Mouse (Mus musculus) large intestine, adult 2 months (tissue): Measurements from ENCODE around the gene Spns1. TPM values are rescaled to one million over a fixed set of nuclear protein-coding genes. Genes with fewer than 3 reads are reported as not detected.

Experiments used
- DNase-seq: peaks from one replicate; pipeline ENCODE4 v3.0.0-alpha.2; 2012; ENCODE audit warnings: low read depth, low spot score
- WGBS: fragments of 180-500 bp; shearing (Covaris S2); methylation state at CpG from one replicate; pipeline ENCODE4 v1.1.7; 2018; 5-methylcytosine and 5-hydroxymethylcytosine counted together
- polyA plus RNA-seq: library from polyadenylated mRNA; depleted of rRNA; stranded (reverse); fragments of >200 nt; gene quantifications from 2 replicates; pipeline ENCODE4 v1.2.3, GENCODE M21; 2012

Spns1 gene
- polyA plus RNA-seq, 1 experiment = 117 TPM

GRCm38 (mm10) chr7:126374526-126374925 is 2.7 kb downstream of the Spns1 start:
- 75% methylated on average over 6 of the region's 6 CpGs for WGBS
- no peak for DNase-seq

- 86% methylated on average over 9 of the region's 9 CpGs for WGBS
- DNase-seq = no peak
Observed at GRCm38 (mm10) chr7:126373007-126373406, 4.2 kb downstream of the Spns1 start.

- DNase-seq = no peak
Observed at GRCm38 (mm10) chr7:126369393-126369792, 7.9 kb downstream of the Spns1 start, which contains the start of gene Lat. Lat (minus strand) TSS chr7:126369570.

GRCm38 (mm10) chr7:126368367-126368766 is 8.9 kb downstream of the Spns1 start:
- DNase-seq = no peak
- 87% methylated on average over 8 of the region's 8 CpGs for WGBS

More at GRCm38 (mm10) chr7:126369393-126369792, 7.9 kb downstream of the Spns1 start, which contains the start of gene Lat:
- WGBS = 72% methylated on average over 13 of the region's 13 CpGs

GRCm38 (mm10) chr7:126367636-126368035 is 9.6 kb downstream of the Spns1 start:
- WGBS = 83% methylated on average over 10 of the region's 10 CpGs
- DNase-seq = no peak

- DNase-seq = no peak
- 77% methylated on average over 6 of the region's 6 CpGs for WGBS
Observed at GRCm38 (mm10) chr7:126363038-126363437, 14.2 kb downstream of the Spns1 start.

GRCm38 (mm10) chr7:126359049-126359448 is 18.2 kb downstream of the Spns1 start:
- 65% methylated on average over 13 of the region's 13 CpGs for WGBS
- no peak for DNase-seq

- DNase-seq = no peak
- WGBS = 95% methylated on average over 9 of the region's 9 CpGs
Observed at GRCm38 (mm10) chr7:126358413-126358812, 18.8 kb downstream of the Spns1 start.

GRCm38 (mm10) chr7:126357838-126358237 is 19.4 kb downstream of the Spns1 start:
- 80% methylated on average over 6 of the region's 6 CpGs for WGBS
- DNase-seq = no peak

- 24% methylated on average over 7 of the region's 7 CpGs for WGBS
- no peak for DNase-seq
Observed at GRCm38 (mm10) chr7:126356793-126357591, 20.3 kb downstream of the Spns1 start.

- WGBS = 53% methylated on average over 5 of the region's 5 CpGs
- no peak for DNase-seq
Observed at GRCm38 (mm10) chr7:126355847-126356597, 21.2 kb downstream of the Spns1 start.

- WGBS = 45% methylated on average over 14 of the region's 14 CpGs
Observed at GRCm38 (mm10) chr7:126354738-126355614, 22.3 kb downstream of the Spns1 start.

GRCm38 (mm10) chr7:126353994-126354365 is 23.3 kb downstream of the Spns1 start:
- 79% methylated on average over 3 of the region's 3 CpGs for WGBS
- no peak for DNase-seq

More at GRCm38 (mm10) chr7:126354738-126355614, 22.3 kb downstream of the Spns1 start:
- no peak for DNase-seq

GRCm38 (mm10) chr7:126353251-126353993 is 23.8 kb downstream of the Spns1 start:
- DNase-seq = no peak
- WGBS = 54% methylated on average over 11 of the region's 11 CpGs

- no peak for DNase-seq
- 45% methylated on average over 10 of the region's 10 CpGs for WGBS
Observed at GRCm38 (mm10) chr7:126351419-126351951, 25.8 kb downstream of the Spns1 start.

- WGBS = 62% methylated on average over 20 of the region's 20 CpGs
- no peak for DNase-seq
Observed at GRCm38 (mm10) chr7:126350748-126351418, 26.4 kb downstream of the Spns1 start.

GRCm38 (mm10) chr7:126348293-126348692 is 29.0 kb downstream of the Spns1 start:
- no peak for DNase-seq
- WGBS = 58% methylated on average over 8 of the region's 8 CpGs

GRCm38 (mm10) chr7:126347098-126347497 is 30.2 kb downstream of the Spns1 start:
- no peak for DNase-seq
- WGBS = 28% methylated on average over 1 of the region's 1 CpGs
